Mouse (Mus musculus): ENCODE results near the gene Alg9. TPM values are rescaled to one million over a fixed set of nuclear protein-coding genes. Genes with fewer than 3 reads are reported as not detected.

Alg9 gene
- polyA plus RNA-seq, 2 experiments from 2014 or later: 9.2 to 9.9 TPM

GRCm38 (mm10) chr9:50854376-50854775 is 79.6 kb downstream of the Alg9 start:
- ATAC-seq: no peak

GRCm38 (mm10) chr9:50855133-50855766 is 80.4 kb downstream of the Alg9 start:
- ATAC-seq: no peak

GRCm38 (mm10) chr9:50855780-50856179 is 81.0 kb downstream of the Alg9 start:
- ATAC-seq: no peak

GRCm38 (mm10) chr9:50856341-50857081 is 81.7 kb downstream of the Alg9 start:
- ATAC-seq: peak; percentile 86

GRCm38 (mm10) chr9:50857082-50857641 is 82.3 kb downstream of the Alg9 start:
- ATAC-seq: peak; percentile 60

GRCm38 (mm10) chr9:50858681-50859080 is 83.9 kb downstream of the Alg9 start:
- no peak for ATAC-seq

GRCm38 (mm10) chr9:50861119-50861839 is 86.5 kb downstream of the Alg9 start:
- no peak for ATAC-seq

- peak; percentile 73 for ATAC-seq
Measured at GRCm38 (mm10) chr9:50863824-50864223, 89.0 kb downstream of the Alg9 start.

- ATAC-seq: no peak
Measured at GRCm38 (mm10) chr9:50864877-50865276, 90.1 kb downstream of the Alg9 start.

GRCm38 (mm10) chr9:50865803-50866202 is 91.0 kb downstream of the Alg9 start:
- peak; percentile 50 for ATAC-seq

- no peak for ATAC-seq
Measured at GRCm38 (mm10) chr9:50867015-50867414, 92.2 kb downstream of the Alg9 start.

GRCm38 (mm10) chr9:50868182-50868581 is 93.4 kb downstream of the Alg9 start:
- ATAC-seq: no peak

- ATAC-seq: no peak
Measured at GRCm38 (mm10) chr9:50873210-50873609, 98.4 kb downstream of the Alg9 start.

- no peak for ATAC-seq
Measured at GRCm38 (mm10) chr9:50874031-50874430, 99.2 kb downstream of the Alg9 start.

- ATAC-seq: no peak
Measured at GRCm38 (mm10) chr9:50875470-50875869, 100.7 kb downstream of the Alg9 start.

GRCm38 (mm10) chr9:50876287-50876686 is 101.5 kb downstream of the Alg9 start:
- no peak for ATAC-seq

- no peak for ATAC-seq
Measured at GRCm38 (mm10) chr9:50877431-50877830, 102.6 kb downstream of the Alg9 start.

GRCm38 (mm10) chr9:50882183-50882582 is 107.4 kb downstream of the Alg9 start:
- no peak for ATAC-seq

- no peak for ATAC-seq
Measured at GRCm38 (mm10) chr9:50884093-50884492, 109.3 kb downstream of the Alg9 start.

- no peak for ATAC-seq
Measured at GRCm38 (mm10) chr9:50884741-50885599, 110.2 kb downstream of the Alg9 start.

- ATAC-seq: no peak
Measured at GRCm38 (mm10) chr9:50885600-50885987, 110.8 kb downstream of the Alg9 start.

- ATAC-seq: no peak
Measured at GRCm38 (mm10) chr9:50886870-50887269, 112.1 kb downstream of the Alg9 start.
